Mouse (Mus musculus): ENCODE results near the gene Kat2b.

DNA sequence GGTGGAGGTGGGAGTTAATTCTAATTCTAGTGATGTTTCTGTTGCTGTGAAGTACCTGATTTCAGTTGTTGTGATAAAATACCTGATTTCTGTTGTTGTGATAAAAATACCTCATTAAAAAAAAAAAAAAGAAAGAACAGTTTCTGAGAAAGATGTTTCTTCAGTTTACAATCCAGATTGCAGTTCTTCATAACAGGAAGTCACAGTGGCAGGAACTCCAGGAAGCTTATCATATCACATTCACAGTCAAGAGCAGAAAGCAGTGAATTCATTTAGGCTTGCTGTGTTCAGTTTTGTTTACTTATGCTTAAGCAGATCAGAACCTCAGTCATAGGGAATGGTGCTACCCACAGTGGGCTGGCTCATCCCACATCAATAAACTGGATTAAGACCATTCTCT is 64.7 kb downstream of the Kat2b start:
- TF ChIP-seq POLR2A (IDR thresholded peaks at IDR 0.05; ENCODE audit: low read depth, low read length) (no peak), CTCF (IDR thresholded peaks at IDR 0.05; ENCODE audit: extremely low read depth, insufficient read length, insufficient replicate concordance, low read depth, low read length) (no peak)

All from small intestine, adult 2 months (tissue).